Mouse (Mus musculus) cerebellum, adult 2 months (tissue): ENCODE data around the gene Meltf. TPM values are rescaled to one million over a fixed set of nuclear protein-coding genes. Genes with fewer than 3 reads are reported as not detected.

Source experiments
- DNase-seq, 2 experiments: peaks; one replicate each; pipeline ENCODE4 v3.0.0; 2021
- H3K27ac ChIP-seq: fragments of 200-500 bp; 2 replicates; pipeline ENCODE4 v1.5.1; 2012; ENCODE audit warnings: low read length, control low read depth, inconsistent platforms; ENCODE audit not compliant: insufficient read depth
- H3K27me3 ChIP-seq: fragments of 200-500 bp; 2 replicates; pipeline ENCODE4 v1.6.1; 2012; ENCODE audit warnings: inconsistent platforms, mild to moderate bottlenecking, low read length, moderate library complexity; ENCODE audit not compliant: control insufficient read depth, insufficient read depth
- H3K4me1 ChIP-seq: fragments of 200-500 bp; 2 replicates; pipeline ENCODE4 v1.6.1; 2011; ENCODE audit warnings: low read length; ENCODE audit not compliant: control insufficient read depth, insufficient read depth
- H3K4me3 ChIP-seq: fragments of 200-500 bp; replicated peaks from 2 replicates; pipeline ENCODE3; 2011; ENCODE audit warnings: mild to moderate bottlenecking, low read depth, low read length, control low read depth; ENCODE audit not compliant: insufficient read depth
- CTCF ChIP-seq: fragments of 200-500 bp; IDR thresholded peaks from 2 replicates; pipeline ENCODE4 v1.5.1; 2011; ENCODE audit warnings: low read depth, mild to moderate bottlenecking, control low read depth, low read length, moderate library complexity, borderline replicate concordance; ENCODE audit not compliant: insufficient read depth
- POLR2A ChIP-seq: fragments of 200-500 bp; IDR thresholded peaks from 2 replicates; pipeline ENCODE4 v1.6.1; 2011; ENCODE audit warnings: low read length, control low read depth, borderline replicate concordance; ENCODE audit not compliant: insufficient read depth
- WGBS: fragments of 180-500 bp; shearing (Covaris S2); methylation state at CpG from one replicate; pipeline ENCODE4 v1.1.7; 2018; 5-methylcytosine and 5-hydroxymethylcytosine counted together
- polyA plus RNA-seq: library from polyadenylated mRNA; depleted of rRNA; stranded (reverse); fragments of >200 nt; gene quantifications from 2 replicates; pipeline ENCODE4 v1.2.3, GENCODE M21; 2012; rRNA removed

Meltf gene
- polyA plus RNA-seq: 0.75 and 1.1 TPM in 2 replicates

- Histone ChIP-seq H3K4me3 (no peak within 1 kb of the TSS), H3K27me3 (no peaks in the 10 kb centered on the region), H3K4me1 (peaks cover 56% of the 10 kb centered on the region), H3K27ac (no peak within 1 kb of the TSS; the same call in 1 of the 2 replicates)
- peak; percentile 75 to 81 for DNase-seq
- TF ChIP-seq POLR2A (no peak), CTCF (peak; percentile 76)
- 25% methylated on average over 21 of the region's 21 CpGs for WGBS
Observed at GRCm38 (mm10) chr16:31878573-31879257, at the start of gene Meltf. TSS of gene Meltf (plus strand) at chr16:31878810.

- H3K27ac ChIP-seq: no peak overlapping the region
- no peak for DNase-seq
- peaks cover 6% of the 10 kb centered on the region for H3K4me1 ChIP-seq
- TF ChIP-seq POLR2A: no peak
- no peak for TF ChIP-seq CTCF
- H3K27me3 ChIP-seq: no peaks in the 10 kb centered on the region
- no peak overlapping the region for H3K4me3 ChIP-seq
- WGBS: 46% methylated on average over 4 of the region's 4 CpGs
Observed at GRCm38 (mm10) chr16:31830726-31831125, 47.9 kb upstream of the Meltf start.

GRCm38 (mm10) chr16:31832630-31833422, 45.8 kb upstream of the Meltf start:
- H3K27me3 ChIP-seq: no peaks in the 10 kb centered on the region
- TF ChIP-seq POLR2A: no peak
- TF ChIP-seq CTCF: no peak
- WGBS: 94% methylated on average over 10 of the region's 10 CpGs
- DNase-seq: no peak
- H3K27ac ChIP-seq: no peak overlapping the region
- H3K4me1 ChIP-seq: peaks cover 3% of the 10 kb centered on the region; the same call in 1 of the 2 replicates
- no peak overlapping the region for H3K4me3 ChIP-seq

- no peak for DNase-seq
- H3K4me3 ChIP-seq: no peak overlapping the region
- H3K27ac ChIP-seq: no peak overlapping the region
- 54% methylated on average over 7 of the region's 7 CpGs for WGBS
- TF ChIP-seq POLR2A (no peak), CTCF (no peak)
- peaks cover 3% of the 10 kb centered on the region; the same call in 1 of the 2 replicates for H3K4me1 ChIP-seq
- H3K27me3 ChIP-seq: no peaks in the 10 kb centered on the region
Observed at GRCm38 (mm10) chr16:31834011-31834584, 44.5 kb upstream of the Meltf start.

GRCm38 (mm10) chr16:31834662-31835318, 43.8 kb upstream of the Meltf start:
- peaks cover 3% of the 10 kb centered on the region; the same call in 1 of the 2 replicates for H3K4me1 ChIP-seq
- H3K27me3 ChIP-seq: no peaks in the 10 kb centered on the region
- DNase-seq: no peak
- no peak overlapping the region for H3K27ac ChIP-seq
- TF ChIP-seq CTCF: no peak
- no peak for TF ChIP-seq POLR2A
- 49% methylated on average over 2 of the region's 2 CpGs for WGBS
- H3K4me3 ChIP-seq: no peak overlapping the region

- Histone ChIP-seq H3K27ac (no peak overlapping the region), H3K4me3 (no peak overlapping the region), H3K27me3 (no peaks in the 10 kb centered on the region), H3K4me1 (peaks cover 3% of the 10 kb centered on the region; the same call in 1 of the 2 replicates)
- TF ChIP-seq POLR2A (no peak), CTCF (no peak)
- 82% methylated on average over 3 of the region's 3 CpGs for WGBS
- no peak for DNase-seq
Observed at GRCm38 (mm10) chr16:31837362-31837761, 41.2 kb upstream of the Meltf start.

- no peak for DNase-seq
- WGBS: 93% methylated on average over 3 of the region's 3 CpGs
- H3K27ac ChIP-seq: no peak overlapping the region
- H3K4me3 ChIP-seq: no peak overlapping the region
- no peaks in the 10 kb centered on the region for H3K4me1 ChIP-seq
- no peaks in the 10 kb centered on the region for H3K27me3 ChIP-seq
- TF ChIP-seq POLR2A (no peak), CTCF (no peak)
Observed at GRCm38 (mm10) chr16:31844246-31844645, 34.4 kb upstream of the Meltf start.
